Mouse (Mus musculus): ENCODE measurements around the gene Sgcd. TPM values are rescaled to one million over a fixed set of nuclear protein-coding genes. Genes with fewer than 3 reads are reported as not detected.
A peak's percentile ranks its signal among the peaks of the same experiment; 100 is the strongest.

Sgcd gene
- polyA plus RNA-seq, 1 experiment from 2014 or later: 6.8 TPM

- H3K4me3 ChIP-seq (replicated peaks): no peak overlapping the region
- H3K27ac ChIP-seq (replicated peaks): no peak overlapping the region
- no peak overlapping the region for H3K9ac ChIP-seq (replicated peaks)
- no peaks in the 10 kb centered on the region for H3K27me3 ChIP-seq (replicated peaks)
- H3K4me1 ChIP-seq: peaks cover 15% of the 10 kb centered on the region
- ATAC-seq (ENCODE audit: low FRiP score): no peak
- no peak overlapping the region for H3K4me2 ChIP-seq
- whole genome bisulfite sequencing: 63% methylated on average over 4 of the region's 4 CpGs
- no peaks in the 10 kb centered on the region for H3K9me3 ChIP-seq (replicated peaks)
- H3K36me3 ChIP-seq: no peaks in the 10 kb centered on the region
These were observed 740.4 kb downstream of the Sgcd start for GRCm38 (mm10) chr11:47248345-47248893.

- Histone ChIP-seq H3K27ac (replicated peaks) (no peak overlapping the region), H3K27me3 (replicated peaks) (no peaks in the 10 kb centered on the region), H3K4me2 (no peak overlapping the region), H3K36me3 (no peaks in the 10 kb centered on the region), H3K4me1 (peaks cover 15% of the 10 kb centered on the region), H3K4me3 (replicated peaks) (no peak overlapping the region), H3K9ac (replicated peaks) (no peak overlapping the region), H3K9me3 (replicated peaks) (no peaks in the 10 kb centered on the region)
- WGBS: 65% methylated on average over 8 of the region's 8 CpGs
- no peak for ATAC-seq (ENCODE audit: low FRiP score)
These were observed 740.9 kb downstream of the Sgcd start for GRCm38 (mm10) chr11:47247703-47248344.

GRCm38 (mm10) chr11:47242401-47242800 is 746.4 kb downstream of the Sgcd start:
- Histone ChIP-seq H3K27ac (replicated peaks) (no peak overlapping the region), H3K27me3 (replicated peaks) (no peaks in the 10 kb centered on the region), H3K4me1 (0 out of 2 replicates have a peak, but pooled peaks cover under 1% of the 10 kb centered on the region), H3K9ac (replicated peaks) (no peak overlapping the region), H3K4me2 (no peak overlapping the region), H3K36me3 (no peaks in the 10 kb centered on the region), H3K9me3 (replicated peaks) (no peaks in the 10 kb centered on the region), H3K4me3 (replicated peaks) (no peak overlapping the region)
- ATAC-seq (ENCODE audit: low FRiP score): no peak
- WGBS: 71% methylated on average over 1 of the region's 1 CpGs

DNA sequence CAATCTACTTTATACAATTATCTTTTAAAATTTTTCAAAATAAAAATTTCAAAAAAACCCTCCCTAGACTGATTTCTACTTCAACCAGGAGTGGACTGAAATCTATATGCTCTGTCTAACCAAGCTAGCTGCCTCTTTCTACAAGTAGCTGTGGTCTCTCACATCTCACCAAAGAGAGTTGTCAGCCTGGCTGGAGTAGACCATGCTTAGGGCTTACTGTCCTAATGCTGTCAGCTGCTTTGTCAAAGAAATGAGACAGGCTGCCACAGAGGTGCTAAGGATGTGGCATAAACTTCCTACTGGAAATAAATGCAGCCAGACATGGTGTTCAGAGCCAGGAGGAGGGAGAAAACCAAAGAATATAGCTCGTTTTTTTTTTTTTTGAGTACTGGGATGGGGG is 760.5 kb downstream of the Sgcd start:
- no peaks in the 10 kb centered on the region for H3K27me3 ChIP-seq (replicated peaks)
- 43% methylated on average over 1 of the region's 1 CpGs for WGBS
- H3K9me3 ChIP-seq (replicated peaks): no peaks in the 10 kb centered on the region
- no peaks in the 10 kb centered on the region for H3K36me3 ChIP-seq
- H3K4me3 ChIP-seq (replicated peaks): no peak overlapping the region
- H3K4me2 ChIP-seq: no peak overlapping the region
- H3K4me1 ChIP-seq: 0 out of 2 replicates have a peak, but pooled peaks cover 5% of the 10 kb centered on the region
- H3K27ac ChIP-seq (replicated peaks): no peak overlapping the region
- no peak overlapping the region for H3K9ac ChIP-seq (replicated peaks)
- no peak for ATAC-seq (ENCODE audit: low FRiP score)

DNA sequence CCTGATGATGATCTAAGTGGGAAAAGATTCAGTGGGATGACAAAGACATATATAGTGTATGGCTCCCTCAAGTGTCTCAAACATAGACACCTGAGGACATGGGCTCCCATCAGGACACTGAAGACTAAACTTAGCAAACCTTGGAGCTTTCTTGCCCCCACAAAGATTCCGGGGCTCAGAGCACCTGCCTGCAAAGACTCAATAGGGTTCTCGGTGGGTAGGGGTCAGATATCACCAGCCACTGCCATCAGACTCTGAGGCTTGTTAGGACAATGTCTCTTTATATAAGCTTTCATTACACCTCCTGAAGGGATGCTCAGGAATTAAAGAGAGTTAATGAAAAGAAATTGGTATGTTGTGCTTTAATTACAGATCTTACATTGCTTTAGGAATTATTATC is 764.6 kb downstream of the Sgcd start:
- 0 out of 2 replicates have a peak, but pooled peaks cover 5% of the 10 kb centered on the region for H3K4me1 ChIP-seq
- no peak overlapping the region for H3K27ac ChIP-seq (replicated peaks)
- H3K4me3 ChIP-seq (replicated peaks): no peak overlapping the region
- no peak for ATAC-seq (ENCODE audit: low FRiP score)
- no peaks in the 10 kb centered on the region for H3K36me3 ChIP-seq
- H3K9ac ChIP-seq (replicated peaks): no peak overlapping the region
- 89% methylated on average over 2 of the region's 2 CpGs for WGBS
- no peak overlapping the region for H3K4me2 ChIP-seq
- H3K9me3 ChIP-seq (replicated peaks): no peaks in the 10 kb centered on the region
- no peaks in the 10 kb centered on the region for H3K27me3 ChIP-seq (replicated peaks)

DNA sequence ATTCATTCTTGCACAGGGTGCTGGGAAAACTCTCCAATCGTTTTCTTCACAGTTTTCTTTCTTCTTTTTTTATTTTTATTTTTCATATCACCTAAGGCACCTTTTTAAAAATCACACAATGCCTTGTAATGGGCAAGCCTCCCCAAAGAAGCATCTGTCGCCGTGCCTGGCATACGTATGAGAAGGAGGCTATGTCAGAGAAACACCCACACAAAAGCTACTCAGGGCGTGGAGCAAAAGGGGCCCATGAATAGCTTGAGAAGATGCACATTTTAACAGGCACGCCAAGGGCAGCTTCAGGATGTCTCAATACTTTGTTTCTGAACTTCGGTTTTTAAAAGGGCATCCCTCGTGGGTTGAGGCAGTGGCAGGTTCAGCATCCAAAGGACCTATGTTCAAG is 777.2 kb downstream of the Sgcd start:
- Histone ChIP-seq H3K9me3 (replicated peaks) (no peaks in the 10 kb centered on the region), H3K27me3 (replicated peaks) (no peaks in the 10 kb centered on the region), H3K4me3 (replicated peaks) (no peak overlapping the region), H3K4me1 (no peaks in the 10 kb centered on the region), H3K27ac (replicated peaks) (no peak overlapping the region), H3K4me2 (no peak overlapping the region), H3K36me3 (no peaks in the 10 kb centered on the region), H3K9ac (replicated peaks) (no peak overlapping the region)
- 78% methylated on average over 8 of the region's 8 CpGs for WGBS
- no peak for ATAC-seq (ENCODE audit: low FRiP score)

DNA sequence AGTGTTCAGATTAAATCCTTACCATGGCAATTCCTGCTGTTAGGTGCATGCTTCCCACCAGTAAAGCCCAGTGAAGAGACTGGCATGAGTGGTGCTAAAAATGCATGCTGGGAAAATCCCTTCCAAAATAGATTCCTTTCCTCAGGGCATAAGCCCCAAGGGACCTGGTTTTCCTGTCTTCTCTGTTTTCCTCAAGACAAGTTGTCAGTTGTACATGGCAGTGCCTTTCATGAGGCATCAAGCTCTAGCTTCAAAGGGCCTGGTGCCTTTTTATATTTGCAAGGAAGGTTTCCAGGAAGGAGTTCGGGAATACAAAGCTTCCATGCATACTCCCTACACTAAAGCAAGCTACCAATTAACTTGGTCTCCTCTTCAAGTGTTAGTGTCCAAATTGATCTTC is 782.3 kb downstream of the Sgcd start:
- H3K4me2 ChIP-seq: no peak overlapping the region
- no peaks in the 10 kb centered on the region for H3K4me1 ChIP-seq
- 83% methylated on average over 1 of the region's 1 CpGs for WGBS
- no peak overlapping the region for H3K27ac ChIP-seq (replicated peaks)
- no peak overlapping the region for H3K4me3 ChIP-seq (replicated peaks)
- H3K36me3 ChIP-seq: no peaks in the 10 kb centered on the region
- H3K9me3 ChIP-seq (replicated peaks): no peaks in the 10 kb centered on the region
- H3K27me3 ChIP-seq (replicated peaks): no peaks in the 10 kb centered on the region
- H3K9ac ChIP-seq (replicated peaks): no peak overlapping the region
- ATAC-seq (ENCODE audit: low FRiP score): no peak

GRCm38 (mm10) chr11:47199106-47199505 is 789.7 kb downstream of the Sgcd start:
- WGBS: 88% methylated on average over 7 of the region's 7 CpGs
- Histone ChIP-seq H3K9ac (replicated peaks) (no peak overlapping the region), H3K4me3 (replicated peaks) (no peak overlapping the region), H3K27me3 (replicated peaks) (no peaks in the 10 kb centered on the region), H3K36me3 (no peaks in the 10 kb centered on the region), H3K4me1 (no peaks in the 10 kb centered on the region), H3K27ac (replicated peaks) (no peak overlapping the region), H3K9me3 (replicated peaks) (no peaks in the 10 kb centered on the region), H3K4me2 (no peak overlapping the region)
- no peak for ATAC-seq (ENCODE audit: low FRiP score)

GRCm38 (mm10) chr11:47188556-47188955 is 800.2 kb downstream of the Sgcd start:
- no peak overlapping the region for H3K27ac ChIP-seq (replicated peaks)
- 0 out of 2 replicates have a peak, but pooled peaks cover 3% of the 10 kb centered on the region for H3K4me1 ChIP-seq
- ATAC-seq (ENCODE audit: low FRiP score): 0 out of 2 replicates have a peak, but pooled peaks have one; percentile 45
- H3K36me3 ChIP-seq: no peaks in the 10 kb centered on the region
- H3K9me3 ChIP-seq (replicated peaks): no peaks in the 10 kb centered on the region
- H3K27me3 ChIP-seq (replicated peaks): no peaks in the 10 kb centered on the region
- WGBS: 46% methylated on average over 2 of the region's 2 CpGs
- no peak overlapping the region for H3K9ac ChIP-seq (replicated peaks)
- H3K4me2 ChIP-seq: no peak overlapping the region
- no peak overlapping the region for H3K4me3 ChIP-seq (replicated peaks)

GRCm38 (mm10) chr11:47174977-47175376 is 813.8 kb downstream of the Sgcd start:
- no peak for ATAC-seq (ENCODE audit: low FRiP score)
- Histone ChIP-seq H3K4me1 (no peaks in the 10 kb centered on the region), H3K9ac (replicated peaks) (no peak overlapping the region), H3K27ac (replicated peaks) (no peak overlapping the region), H3K9me3 (replicated peaks) (no peaks in the 10 kb centered on the region), H3K4me2 (no peak overlapping the region), H3K4me3 (replicated peaks) (no peak overlapping the region), H3K27me3 (replicated peaks) (no peaks in the 10 kb centered on the region), H3K36me3 (no peaks in the 10 kb centered on the region)
- 95% methylated on average over 2 of the region's 2 CpGs for WGBS

DNA sequence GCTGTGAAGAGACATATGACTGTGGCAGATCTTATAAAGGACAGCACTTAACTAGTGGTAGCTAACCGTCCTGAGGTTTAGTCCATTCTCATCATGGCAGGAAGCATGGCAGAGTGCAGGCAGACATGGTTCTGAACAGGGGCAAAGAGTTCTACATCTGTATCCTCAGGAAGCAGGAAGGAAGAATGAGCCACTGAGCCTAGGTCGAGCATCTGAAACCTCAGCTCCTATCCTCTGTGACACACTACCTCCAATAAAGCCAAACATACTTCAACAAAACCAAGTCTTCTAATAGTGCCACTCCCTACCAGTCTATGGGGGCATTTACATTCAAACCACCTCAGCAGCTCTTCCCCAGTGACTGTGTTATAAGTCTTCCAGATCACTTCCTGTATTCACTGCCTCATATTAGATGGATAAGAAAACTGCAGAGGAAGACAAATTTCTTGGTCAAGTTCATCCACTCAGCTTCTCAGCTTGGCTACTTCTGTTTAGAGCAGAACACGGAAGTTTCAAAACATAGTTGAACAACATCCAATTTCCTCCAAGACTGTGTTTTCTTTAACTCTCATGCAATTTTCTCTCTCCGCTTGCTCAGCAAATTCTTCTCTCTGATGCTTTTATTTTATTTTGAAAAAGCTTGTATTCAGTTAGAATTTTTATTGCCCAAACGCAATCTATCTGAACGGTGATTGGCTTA is 817.7 kb downstream of the Sgcd start:
- no peak overlapping the region for H3K9ac ChIP-seq (replicated peaks)
- WGBS: 85% methylated on average over 6 of the region's 6 CpGs
- ATAC-seq (ENCODE audit: low FRiP score): no peak
- H3K9me3 ChIP-seq (replicated peaks): no peaks in the 10 kb centered on the region
- H3K4me2 ChIP-seq: no peak overlapping the region
- no peak overlapping the region for H3K4me3 ChIP-seq (replicated peaks)
- no peaks in the 10 kb centered on the region for H3K36me3 ChIP-seq
- H3K4me1 ChIP-seq: no peaks in the 10 kb centered on the region
- H3K27ac ChIP-seq (replicated peaks): no peak overlapping the region
- no peaks in the 10 kb centered on the region for H3K27me3 ChIP-seq (replicated peaks)

DNA sequence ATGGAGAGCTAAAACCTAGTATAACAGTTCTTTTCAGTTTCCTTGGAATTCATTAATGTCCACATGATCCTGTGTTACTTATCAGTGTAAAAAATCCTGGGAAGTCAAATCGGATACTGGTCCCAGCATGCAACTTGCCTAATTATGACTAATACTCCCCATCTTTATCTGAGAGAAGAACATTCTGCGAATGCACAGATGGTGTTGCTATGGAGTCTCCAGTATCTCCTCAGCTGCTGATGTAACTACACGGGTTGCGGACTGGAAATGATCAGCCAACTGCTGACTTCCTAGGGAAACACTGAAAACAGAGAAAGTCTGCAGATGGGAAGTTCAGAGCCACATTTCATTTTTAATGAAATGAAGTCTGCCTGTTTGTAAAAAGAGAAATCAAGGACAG is 821.4 kb downstream of the Sgcd start:
- Histone ChIP-seq H3K36me3 (no peaks in the 10 kb centered on the region), H3K4me3 (replicated peaks) (no peak overlapping the region), H3K4me2 (no peak overlapping the region), H3K4me1 (no peaks in the 10 kb centered on the region), H3K27me3 (replicated peaks) (no peaks in the 10 kb centered on the region), H3K27ac (replicated peaks) (no peak overlapping the region), H3K9me3 (replicated peaks) (no peaks in the 10 kb centered on the region), H3K9ac (replicated peaks) (no peak overlapping the region)
- WGBS: 80% methylated on average over 4 of the region's 4 CpGs
- no peak for ATAC-seq (ENCODE audit: low FRiP score)
